Mouse (Mus musculus) MEL (cell line): ENCODE data around the gene Kit. TPM values are rescaled to one million over a fixed set of nuclear protein-coding genes. Genes with fewer than 3 reads are reported as not detected.

Source experiments
- DNase-seq: peaks from one replicate; pipeline ENCODE4 v3.0.0; 2011; ENCODE audit warnings: low read depth, low spot score
- H3K27ac ChIP-seq: 2 replicates; pipeline ENCODE4 v1.5.1; 2012; ENCODE audit warnings: low read depth, mild to moderate bottlenecking, control low read depth, low read length, moderate library complexity; ENCODE audit not compliant: control insufficient read depth
- H3K27me3 ChIP-seq, 2 experiments: fragments of 150-350 bp in 1 of 2; sonication (generic) in 1 of 2; 2 replicates each; pipeline ENCODE4 v1.6.1; 2012; ENCODE audit warnings: low read length in 2 of 2, mild to moderate bottlenecking in 2 of 2, improper control_type of control experiment in 1 of 2, moderate library complexity in 1 of 2; ENCODE audit not compliant: insufficient read depth in 2 of 2, control insufficient read depth in 1 of 2
- H3K36me3 ChIP-seq, 2 experiments: 2 replicates each; pipeline ENCODE4 v1.6.1; 2012 to 2014; ENCODE audit warnings: low read length in 2 of 2, improper control_type of control experiment in 1 of 2, inconsistent platforms in 1 of 2, mild to moderate bottlenecking in 1 of 2; ENCODE audit not compliant: insufficient read depth in 2 of 2, control insufficient read depth in 1 of 2
- H3K4me1 ChIP-seq, 2 experiments: fragments of 150-350 bp in 1 of 2; sonication (generic) in 1 of 2; 2 replicates each; pipeline ENCODE4 v1.6.1; 2012; ENCODE audit warnings: low read length in 2 of 2, improper control_type of control experiment in 1 of 2, mild to moderate bottlenecking in 1 of 2; ENCODE audit not compliant: insufficient read depth in 2 of 2, control insufficient read depth in 1 of 2
- H3K4me3 ChIP-seq, 2 experiments: fragments of 150-350 bp in 1 of 2; sonication (generic) in 1 of 2; 2 replicates each; pipeline ENCODE4 v1.5.1; 2012; ENCODE audit warnings: low read depth in 2 of 2, low read length in 2 of 2, mild to moderate bottlenecking in 2 of 2, moderate library complexity in 2 of 2, control low read depth in 1 of 2, improper control_type of control experiment in 1 of 2; ENCODE audit not compliant: control insufficient read depth in 1 of 2, insufficient read depth in 1 of 2
- H3K79me2 ChIP-seq: 2 replicates; pipeline ENCODE4 v1.6.1; 2012; ENCODE audit warnings: mild to moderate bottlenecking, low read length, moderate library complexity; ENCODE audit not compliant: control insufficient read depth, poor library complexity, insufficient read depth
- H3K9ac ChIP-seq: 2 replicates; pipeline ENCODE4 v1.6.1; 2012; ENCODE audit warnings: low read depth, mild to moderate bottlenecking, control low read depth, low read length, moderate library complexity; ENCODE audit not compliant: control insufficient read depth, poor library complexity, severe bottlenecking
- H3K9me3 ChIP-seq: fragments of 150-350 bp; sonication (generic); replicated peaks from 2 replicates; pipeline ENCODE4 v1.6.1; 2012; ENCODE audit warnings: mild to moderate bottlenecking, low read length, improper control_type of control experiment, moderate library complexity; ENCODE audit not compliant: insufficient read depth
- BHLHE40 ChIP-seq: IDR thresholded peaks from 2 replicates; pipeline ENCODE4 v1.6.1; 2012; ENCODE audit warnings: low read depth, mild to moderate bottlenecking, inconsistent platforms, low read length, improper control_type of control experiment, borderline replicate concordance
- CHD2 ChIP-seq: IDR thresholded peaks from 2 replicates; pipeline ENCODE4 v1.6.1; 2011; ENCODE audit warnings: low read length, improper control_type of control experiment
- CTCF ChIP-seq, 3 experiments: IDR thresholded peaks in 2 of 3; conservative IDR thresholded peaks in 1 of 3; 2 replicates each; pipeline ENCODE4 v1.5.1; 2011 to 2012; ENCODE audit warnings: low read length in 3 of 3, low read depth in 2 of 3, mild to moderate bottlenecking in 2 of 3, improper control_type of control experiment in 1 of 3, inconsistent platforms in 1 of 3, mixed read lengths in 1 of 3, moderate library complexity in 1 of 3; ENCODE audit not compliant: control insufficient read depth in 1 of 3, insufficient read depth in 1 of 3, poor library complexity in 1 of 3, severe bottlenecking in 1 of 3
- E2F4 ChIP-seq: IDR thresholded peaks from 2 replicates; pipeline ENCODE4 v1.6.1; 2011; ENCODE audit warnings: low read depth, low read length, improper control_type of control experiment, borderline replicate concordance
- EP300 ChIP-seq, 2 experiments: IDR thresholded peaks; 2 replicates each; pipeline ENCODE4 v1.6.1; 2011; ENCODE audit warnings: improper control_type of control experiment in 2 of 2, low read length in 2 of 2, low read depth in 1 of 2, mild to moderate bottlenecking in 1 of 2
- ETS1 ChIP-seq: IDR thresholded peaks from 2 replicates; pipeline ENCODE4 v1.6.1; 2012; ENCODE audit warnings: low read depth, mild to moderate bottlenecking, inconsistent platforms, low read length, improper control_type of control experiment, moderate library complexity
- GABPA ChIP-seq: IDR thresholded peaks from 2 replicates; pipeline ENCODE4 v1.6.1; 2012; ENCODE audit warnings: low read depth, mild to moderate bottlenecking, inconsistent platforms, low read length, improper control_type of control experiment, moderate library complexity
- HCFC1 ChIP-seq: IDR thresholded peaks from 2 replicates; pipeline ENCODE4 v1.6.1; 2012; ENCODE audit warnings: low read depth, mild to moderate bottlenecking, inconsistent platforms, low read length, improper control_type of control experiment, moderate library complexity
- KAT2A ChIP-seq: conservative IDR thresholded peaks from 2 replicates; pipeline ENCODE4 v1.6.1; 2012; ENCODE audit warnings: low read depth, low read length, improper control_type of control experiment, inconsistent platforms
- MAX ChIP-seq: IDR thresholded peaks from 2 replicates; pipeline ENCODE4 v1.6.1; 2011; ENCODE audit warnings: low read length, improper control_type of control experiment
- MXI1 ChIP-seq: IDR thresholded peaks from 2 replicates; pipeline ENCODE4 v1.6.1; 2011; ENCODE audit warnings: mild to moderate bottlenecking, low read depth, low read length, improper control_type of control experiment
- MYC ChIP-seq: IDR thresholded peaks from 2 replicates; pipeline ENCODE4 v1.6.1; 2011; ENCODE audit warnings: low read depth, mild to moderate bottlenecking, low read length, improper control_type of control experiment, moderate library complexity
- NRF1 ChIP-seq: IDR thresholded peaks from 2 replicates; pipeline ENCODE4 v1.6.1; 2014; ENCODE audit warnings: low read depth, mild to moderate bottlenecking, inconsistent platforms, low read length, improper control_type of control experiment, moderate library complexity; ENCODE audit not compliant: poor library complexity, insufficient read depth, severe bottlenecking
- POLR2A ChIP-seq, 2 experiments: IDR thresholded peaks; 2 replicates each; pipeline ENCODE4 v1.6.1; 2011 to 2012; ENCODE audit warnings: low read length in 2 of 2, mild to moderate bottlenecking in 2 of 2, control low read depth in 1 of 2, improper control_type of control experiment in 1 of 2, low read depth in 1 of 2, moderate library complexity in 1 of 2; ENCODE audit not compliant: control insufficient read depth in 1 of 2, insufficient read depth in 1 of 2, poor library complexity in 1 of 2
- POLR2AphosphoS2 ChIP-seq: IDR thresholded peaks from 2 replicates; pipeline ENCODE4 v1.6.1; 2011; ENCODE audit warnings: low read length, improper control_type of control experiment
- POLR2AphosphoS5 ChIP-seq: IDR thresholded peaks from 2 replicates; pipeline ENCODE4 v1.6.1; 2012; ENCODE audit warnings: low read depth, borderline replicate concordance, mild to moderate bottlenecking, inconsistent platforms, low read length, moderate library complexity, mixed read lengths
- RCOR1 ChIP-seq: IDR thresholded peaks from 2 replicates; pipeline ENCODE4 v1.6.1; 2012; ENCODE audit warnings: low read depth, mild to moderate bottlenecking, inconsistent platforms, low read length, improper control_type of control experiment
- SMC3 ChIP-seq: IDR thresholded peaks from 2 replicates; pipeline ENCODE4 v1.6.1; 2011; ENCODE audit warnings: low read depth, low read length, improper control_type of control experiment
- TAL1 ChIP-seq: IDR thresholded peaks from 2 replicates; pipeline ENCODE4 v1.6.1; 2012; ENCODE audit warnings: mild to moderate bottlenecking, inconsistent platforms, low read length, moderate library complexity, mixed read lengths
- TCF12 ChIP-seq: IDR thresholded peaks from 2 replicates; pipeline ENCODE4 v1.6.1; 2014; ENCODE audit warnings: low read depth, mild to moderate bottlenecking, inconsistent platforms, low read length, improper control_type of control experiment, moderate library complexity
- USF2 ChIP-seq, 2 experiments: IDR thresholded peaks; 2 replicates each; pipeline ENCODE4 v1.6.1; 2011 to 2012; ENCODE audit warnings: improper control_type of control experiment in 2 of 2, low read length in 2 of 2, borderline replicate concordance in 1 of 2, inconsistent platforms in 1 of 2, low read depth in 1 of 2, mild to moderate bottlenecking in 1 of 2; ENCODE audit not compliant: insufficient read depth in 1 of 2
- ZMIZ1 ChIP-seq: IDR thresholded peaks from 2 replicates; pipeline ENCODE4 v1.6.1; 2012; ENCODE audit warnings: low read depth, mild to moderate bottlenecking, inconsistent platforms, low read length, improper control_type of control experiment, moderate library complexity
- polyA plus RNA-seq, 2 experiments: library from polyadenylated mRNA; stranded (reverse) in 1 of 2; unstranded in 1 of 2; fragments of >175 nt in 1 of 2; fragments of >200 nt in 1 of 2; gene quantifications; 2 replicates each; pipeline versions ENCODE4 v1.2.1 to v1.2.4; 2012; ENCODE audit warnings: low replicate concordance in 2 of 2, low read depth in 1 of 2; ENCODE audit not compliant: insufficient read length in 2 of 2, insufficient read depth in 1 of 2, missing spikeins in 1 of 2
- total RNA-seq: library from RNA; depleted of rRNA; stranded (reverse); fragments of 300-350 nt; gene quantifications from 2 replicates; pipeline ENCODE4 v1.2.3, GENCODE M21; 2012

The Kit gene
- total and polyA plus RNA-seq, 3 experiments, result 1.0 to 1.8 TPM; not detected in 1

DNA sequence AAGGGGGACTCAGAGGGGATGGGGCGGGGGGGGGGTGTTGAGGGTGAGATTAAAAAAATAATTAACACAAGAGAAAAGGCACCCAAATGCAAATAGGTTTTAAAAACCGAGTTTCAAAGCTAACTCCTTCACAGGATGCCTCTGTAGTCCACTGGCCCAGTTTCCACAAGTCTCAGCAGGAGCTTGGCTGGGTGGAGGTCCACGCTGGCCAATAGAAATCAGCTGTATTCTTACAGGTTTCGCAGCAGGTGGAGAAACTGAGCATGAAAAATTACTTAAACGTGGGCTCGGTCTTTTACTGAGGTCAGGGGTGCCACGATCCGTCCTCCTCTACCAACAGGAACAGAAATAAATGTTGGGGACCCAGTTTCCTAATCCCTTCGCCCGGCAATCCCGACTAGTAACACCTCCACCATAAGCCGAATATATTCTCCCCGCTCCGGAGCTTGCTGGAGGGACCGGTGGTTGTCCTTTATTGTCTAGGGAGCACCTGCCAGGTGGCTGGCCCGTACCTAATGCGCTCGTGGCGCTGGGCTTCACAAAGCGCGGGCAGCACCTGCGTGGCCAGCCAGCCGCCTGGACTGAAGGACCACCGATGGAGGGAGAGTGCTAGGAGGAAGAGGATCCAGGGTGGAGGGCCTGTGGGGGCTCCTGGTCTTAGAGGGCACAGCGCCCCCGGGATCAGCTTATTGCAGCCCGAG is 415 bp upstream of the Kit start:
- Histone ChIP-seq H3K27ac (no peak overlapping the region), H3K4me1 (peaks cover 1 to 14% of the 10 kb centered on the region in 2 experiments), H3K27me3 (no peaks in the 10 kb centered on the region), H3K79me2 (no peaks in the 10 kb centered on the region), H3K36me3 (peaks cover 0 to 12% of the 10 kb centered on the region in 2 experiments; a peak in 2 of 4 replicates), H3K9me3 (no peaks in the 10 kb centered on the region), H3K9ac (no peak overlapping the region), H3K4me3 (no peak overlapping the region)
- DNase-seq, result no peak
- TF ChIP-seq NRF1 (no peak), CTCF (IDR thresholded peaks at IDR 0.05 in 2 of 3, conservative IDR thresholded peaks at IDR 0.05 in 1 of 3; ENCODE audit: control insufficient read depth in 1 of 3, insufficient read depth in 1 of 3, low read depth in 2 of 3, low read length in 3 of 3, poor library complexity in 1 of 3, severe bottlenecking in 1 of 3) (no peak), HCFC1 (no peak), POLR2A (IDR thresholded peaks at IDR 0.05; ENCODE audit: control insufficient read depth in 1 of 2, insufficient read depth in 1 of 2, low read depth in 1 of 2, low read length in 2 of 2, poor library complexity in 1 of 2) (no peak), ETS1 (no peak), GABPA (no peak), POLR2AphosphoS2 (no peak), TCF12 (no peak), ZMIZ1 (no peak), TAL1 (no peak), EP300 (IDR thresholded peaks at IDR 0.05; ENCODE audit: low read depth in 1 of 2, low read length in 2 of 2) (no peak), KAT2A (no peak), BHLHE40 (no peak), POLR2AphosphoS5 (no peak), MAX (no peak), USF2 (IDR thresholded peaks at IDR 0.05; ENCODE audit: borderline replicate concordance in 1 of 2, insufficient read depth in 1 of 2, low read depth in 1 of 2, low read length in 2 of 2) (no peak)

DNA sequence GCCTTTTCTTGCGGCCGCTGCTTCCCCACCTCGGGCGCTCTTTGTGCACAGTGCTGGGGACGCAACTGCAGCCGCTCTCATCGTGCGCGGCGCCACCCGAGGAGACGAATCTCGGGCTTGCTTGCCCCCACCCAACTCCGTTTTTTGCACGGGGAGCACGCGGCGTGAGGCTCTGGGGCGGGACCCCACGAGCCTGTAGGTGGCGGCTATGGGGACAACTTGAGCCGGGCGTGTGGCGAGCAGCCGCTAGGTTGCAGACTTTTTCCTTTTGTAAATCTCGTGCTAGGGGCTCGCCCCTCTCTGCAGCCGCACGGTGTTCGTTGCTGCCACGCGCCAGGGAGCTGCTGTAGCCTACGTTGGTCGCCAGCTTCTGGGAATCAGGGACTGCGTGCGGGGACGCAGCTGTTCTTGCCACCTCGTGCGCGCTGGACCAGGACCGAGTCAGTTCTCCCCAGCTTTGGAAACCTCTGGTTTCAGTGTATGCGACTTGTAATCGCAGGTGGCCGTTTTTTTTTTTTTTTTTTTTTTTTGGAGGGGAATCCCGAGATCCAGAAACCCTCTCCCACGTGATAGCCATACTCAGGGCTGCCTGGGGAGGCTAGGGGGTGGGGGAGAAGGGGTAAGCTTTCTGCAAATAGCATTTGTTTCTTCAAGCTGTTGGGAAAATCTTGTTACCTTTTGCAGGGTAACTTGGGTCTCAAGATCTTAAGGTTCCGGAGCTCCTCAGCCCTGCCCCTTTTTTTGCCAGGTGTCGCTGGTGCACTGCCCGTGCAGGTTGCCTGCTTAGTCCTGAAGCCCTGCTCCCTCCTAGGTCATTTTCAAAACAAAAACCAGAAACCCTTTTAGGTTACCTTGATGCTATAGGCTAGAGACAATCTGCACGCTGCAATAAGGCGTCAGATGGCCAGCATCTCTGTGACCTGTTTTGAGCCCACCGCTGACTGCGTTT is 1.1 kb downstream of the Kit start:
- H3K36me3 ChIP-seq, result peaks cover 0 to 26% of the 10 kb centered on the region in 2 experiments; a peak in 2 of 4 replicates
- no peak overlapping the region for H3K9ac ChIP-seq
- no peaks in the 10 kb centered on the region for H3K79me2 ChIP-seq
- TF ChIP-seq NRF1, result no peak
- TF ChIP-seq RCOR1, result no peak
- no peak for TF ChIP-seq POLR2AphosphoS5
- no peak for TF ChIP-seq POLR2A (IDR thresholded peaks at IDR 0.05; ENCODE audit: control insufficient read depth in 1 of 2, insufficient read depth in 1 of 2, low read depth in 1 of 2, low read length in 2 of 2, poor library complexity in 1 of 2)
- TF ChIP-seq MXI1, result no peak
- TF ChIP-seq ETS1, result no peak
- TF ChIP-seq TAL1, result no peak
- no peak for TF ChIP-seq E2F4
- no peak for TF ChIP-seq CHD2
- no peak for TF ChIP-seq SMC3
- no peak for TF ChIP-seq MYC
- no peak overlapping the region for H3K4me3 ChIP-seq
- no peaks in the 10 kb centered on the region for H3K27me3 ChIP-seq
- peaks cover 8 to 28% of the 10 kb centered on the region in 2 experiments for H3K4me1 ChIP-seq
- no peak overlapping the region for H3K27ac ChIP-seq
- no peaks in the 10 kb centered on the region for H3K9me3 ChIP-seq
- DNase-seq, result no peak
